Mouse (Mus musculus) embryonic fibroblast, embryonic 13.5 days (primary cell): Measurements from ENCODE around the gene Hist1h2bm.

Source experiments
- CTCF ChIP-seq: IDR thresholded peaks from 2 replicates; pipeline ENCODE4 v1.5.1; 2011; ENCODE audit warnings: mild to moderate bottlenecking, control low read depth, low read length, moderate library complexity, borderline replicate concordance; ENCODE audit not compliant: insufficient read depth
- POLR2A ChIP-seq: IDR thresholded peaks from 2 replicates; pipeline ENCODE4 v1.6.1; 2011; ENCODE audit warnings: low read depth, mild to moderate bottlenecking, control low read depth, low read length, moderate library complexity

DNA sequence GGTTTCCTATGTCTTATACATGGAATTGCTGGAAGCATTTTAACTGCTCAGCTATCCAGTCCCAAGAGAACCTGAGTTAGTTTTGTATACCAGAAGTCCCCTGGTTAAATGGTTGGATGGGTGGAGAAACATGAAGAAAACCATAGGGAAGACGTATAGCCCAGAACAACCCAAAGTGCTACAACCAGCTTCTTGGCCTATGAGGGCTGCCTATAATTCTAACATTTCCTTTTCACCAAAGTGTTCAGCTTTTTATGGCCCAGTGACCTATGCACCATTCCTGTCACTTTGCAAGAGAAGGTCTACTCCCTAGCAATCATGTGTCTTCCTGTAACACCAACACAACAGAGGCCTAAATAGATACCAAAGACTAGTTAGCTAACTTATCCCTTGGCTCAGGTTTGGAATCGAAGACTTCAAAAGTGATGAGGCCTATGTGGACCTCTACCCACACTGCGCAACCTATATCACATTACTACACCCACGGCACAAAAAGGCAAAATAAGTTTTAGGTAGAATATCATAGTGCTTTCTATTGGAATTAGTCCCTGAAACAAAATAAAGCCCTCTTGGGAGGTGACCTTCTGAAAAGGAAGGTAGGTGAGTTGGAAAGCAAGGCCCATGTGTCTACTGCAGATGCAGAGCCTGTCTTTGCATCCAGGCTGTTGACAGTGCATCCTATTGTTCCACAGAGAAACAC, 3.3 kb upstream of the Hist1h2bm start:
- no peak for TF ChIP-seq CTCF
- TF ChIP-seq POLR2A, result peak; percentile 89
